Mouse (Mus musculus) MEL-GATA-1-ER (cell line): ENCODE results near the gene Gm20388.

Experiments used
- DNase-seq: peaks from one replicate; pipeline ENCODE4 v3.0.0-alpha.2; 2012; ENCODE audit warnings: low read depth; ENCODE audit errors: extremely low read depth

The Gm20388 gene

DNA sequence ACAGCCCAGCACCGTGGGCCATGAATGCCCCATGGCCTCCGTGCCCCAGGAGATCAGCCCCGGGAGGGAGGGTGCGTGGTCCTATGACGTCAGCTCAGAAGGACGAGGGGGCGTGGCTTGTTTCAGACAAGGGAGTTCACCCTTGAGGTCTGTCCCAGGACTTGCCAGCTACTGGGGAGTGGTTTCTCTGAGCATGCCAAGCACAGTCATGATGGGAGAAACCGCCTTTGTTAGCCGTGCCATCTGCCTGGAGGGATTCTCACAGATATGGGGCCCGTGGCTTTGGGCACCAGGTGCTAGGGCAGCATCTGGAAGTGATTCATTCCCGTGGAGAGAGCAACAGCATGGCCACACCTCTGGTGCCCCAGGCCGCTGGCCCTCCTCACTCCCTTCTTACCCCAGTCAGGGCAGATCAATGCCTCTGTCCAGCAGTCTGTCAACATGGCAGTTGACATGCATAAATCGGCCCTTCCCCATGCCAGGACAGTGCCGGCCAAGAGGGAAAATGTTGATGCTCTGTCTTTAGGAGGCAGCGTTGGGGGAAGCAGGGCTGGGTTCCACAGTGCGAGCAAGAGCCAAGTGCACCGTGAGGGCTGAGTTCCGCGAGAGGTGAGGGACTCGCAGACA lies 2199.7 kb downstream of the Gm20388 start:
- DNase-seq, result no peak

DNA sequence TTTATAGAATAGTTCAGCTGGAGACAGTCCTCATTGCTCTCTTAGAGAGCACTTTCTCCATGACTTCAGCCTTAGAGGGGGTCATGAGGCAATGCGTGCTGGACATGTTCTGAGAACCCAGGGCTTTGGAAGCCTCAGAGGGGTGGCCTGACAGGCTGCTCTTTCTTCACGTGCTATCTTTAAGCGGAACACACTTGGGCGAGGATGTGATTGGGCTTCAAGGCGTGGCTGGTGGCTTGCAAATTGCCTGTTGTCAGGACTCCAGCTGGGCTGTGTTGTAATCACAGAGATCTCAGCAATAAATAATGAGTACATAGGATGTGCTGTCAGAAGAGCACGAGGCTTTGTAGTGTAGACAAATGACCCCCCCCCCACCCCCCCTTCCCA lies 2200.2 kb downstream of the Gm20388 start:
- DNase-seq, result no peak

DNA sequence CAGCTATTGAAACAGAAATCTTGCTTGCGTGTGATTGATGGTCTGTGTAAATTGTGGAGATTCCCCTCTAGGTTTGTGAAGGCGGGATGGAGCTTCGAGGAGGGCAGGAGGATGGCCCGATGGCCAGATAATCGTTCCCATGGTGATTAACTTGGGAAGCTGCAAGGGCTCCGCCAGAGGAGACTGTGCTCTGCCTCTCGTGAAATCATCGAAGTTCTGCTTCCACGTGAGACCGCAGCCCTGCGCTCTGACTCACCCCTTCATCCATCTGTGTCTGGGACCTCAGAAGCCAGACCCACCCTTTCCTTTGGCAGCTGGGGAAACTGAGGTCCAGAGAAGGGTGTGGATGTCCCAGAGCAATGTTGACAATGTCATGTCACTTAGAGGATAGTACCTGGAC lies 2201.1 kb downstream of the Gm20388 start:
- no peak for DNase-seq

DNA sequence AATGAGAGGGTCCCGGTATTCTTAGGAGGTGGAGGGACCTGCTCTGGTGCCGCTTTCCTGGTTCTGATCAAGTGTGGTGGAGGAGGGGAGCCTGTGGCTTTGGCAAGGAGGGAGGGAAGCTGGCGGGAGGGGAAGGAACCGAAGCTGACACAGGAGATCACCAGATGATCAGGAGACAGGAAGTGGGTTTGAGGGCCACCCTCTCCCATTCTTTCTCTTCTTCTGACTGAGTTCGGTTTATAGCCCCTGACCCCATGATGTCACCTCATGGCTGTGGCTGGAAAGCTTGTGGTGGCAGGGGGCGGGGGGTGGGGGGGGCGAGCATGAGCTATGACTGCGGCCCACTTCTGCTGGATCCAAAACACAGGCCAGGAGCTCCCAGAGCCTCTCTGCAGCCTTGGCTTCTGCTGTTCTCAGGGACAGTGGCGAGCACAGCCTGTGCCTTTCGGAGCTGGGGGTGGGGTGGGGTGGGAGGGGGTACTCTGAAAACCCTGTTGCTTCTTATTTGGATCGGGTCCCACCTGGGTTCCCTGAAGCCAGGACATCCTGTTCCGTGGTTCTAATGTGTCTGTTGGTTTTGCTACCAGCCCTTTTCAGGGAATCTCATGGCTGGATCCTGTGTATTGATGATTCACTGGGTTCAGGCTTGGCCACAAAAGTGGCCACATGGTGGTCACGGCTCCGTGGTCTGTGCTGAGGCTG lies 2201.8 kb downstream of the Gm20388 start:
- DNase-seq, result peak; percentile 17

DNA sequence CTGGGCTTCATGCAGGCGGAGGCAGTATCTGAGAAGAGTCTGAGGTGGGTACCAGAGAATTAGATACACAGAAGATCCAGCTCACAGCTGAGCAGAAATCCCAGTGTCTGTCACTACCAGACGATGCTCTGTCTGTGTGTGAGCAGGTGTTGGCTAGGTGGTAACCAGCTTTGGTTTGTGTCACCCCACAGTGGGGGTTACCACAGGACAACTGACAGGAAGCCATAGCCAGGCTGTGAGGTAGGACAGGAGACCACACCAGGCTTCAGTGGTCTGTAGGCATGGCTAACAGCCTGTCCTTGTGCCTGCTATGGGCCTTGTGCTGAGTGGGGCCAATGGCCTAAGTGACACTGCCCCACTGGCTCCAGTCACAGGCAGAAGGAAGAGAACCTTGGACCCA lies 2204.2 kb downstream of the Gm20388 start:
- DNase-seq, result no peak

DNA sequence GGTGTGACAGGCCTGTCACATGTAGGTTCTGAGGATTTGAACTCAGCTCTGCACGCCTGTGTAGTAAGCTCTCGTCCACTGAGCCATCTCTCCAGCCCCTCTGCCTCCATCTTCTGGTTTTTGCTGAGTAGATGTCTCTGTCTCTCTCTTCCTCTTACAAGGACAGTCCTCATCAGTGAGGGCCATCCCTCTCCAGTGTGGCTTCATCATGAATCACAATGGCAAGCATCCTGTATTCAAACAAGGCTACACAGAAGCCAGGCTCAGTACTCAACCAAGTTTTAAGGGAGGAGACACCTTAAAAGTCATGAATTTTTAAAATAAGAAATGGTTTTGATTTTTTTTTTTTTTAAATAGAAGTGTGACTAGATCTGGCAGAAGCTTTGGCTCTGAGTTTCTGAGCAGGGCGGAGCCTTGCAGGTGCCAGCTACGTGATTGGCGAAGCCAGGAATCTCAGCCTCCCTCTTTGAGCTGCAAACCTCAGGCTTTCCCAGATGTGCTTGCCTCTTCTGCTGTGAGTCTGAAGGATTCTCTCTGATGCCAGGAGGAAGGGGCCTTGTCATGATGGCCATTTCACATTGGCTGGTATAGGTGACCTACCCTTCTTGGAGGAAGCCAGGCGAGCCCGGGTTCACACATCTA lies 2206.2 kb downstream of the Gm20388 start:
- no peak for DNase-seq

DNA sequence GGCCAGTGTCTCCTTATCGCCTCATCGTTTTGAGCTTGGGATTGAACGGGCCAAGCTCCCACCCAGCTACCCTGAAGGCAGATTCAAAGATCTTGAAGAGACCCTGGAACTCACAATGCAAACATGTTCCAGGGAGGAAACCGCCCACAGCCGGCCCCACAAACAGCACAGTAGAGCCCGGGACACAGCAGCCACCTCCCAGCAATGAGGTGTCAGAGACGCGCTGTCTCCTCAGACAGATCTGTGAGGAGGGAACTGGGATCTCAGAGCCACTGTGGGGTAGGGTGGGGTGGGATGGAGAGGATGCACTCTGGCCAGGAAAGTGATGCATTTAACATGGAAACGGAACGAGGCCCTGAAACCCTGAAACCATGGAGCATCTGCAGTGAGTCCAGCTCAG lies 2207.5 kb downstream of the Gm20388 start:
- DNase-seq, result no peak

DNA sequence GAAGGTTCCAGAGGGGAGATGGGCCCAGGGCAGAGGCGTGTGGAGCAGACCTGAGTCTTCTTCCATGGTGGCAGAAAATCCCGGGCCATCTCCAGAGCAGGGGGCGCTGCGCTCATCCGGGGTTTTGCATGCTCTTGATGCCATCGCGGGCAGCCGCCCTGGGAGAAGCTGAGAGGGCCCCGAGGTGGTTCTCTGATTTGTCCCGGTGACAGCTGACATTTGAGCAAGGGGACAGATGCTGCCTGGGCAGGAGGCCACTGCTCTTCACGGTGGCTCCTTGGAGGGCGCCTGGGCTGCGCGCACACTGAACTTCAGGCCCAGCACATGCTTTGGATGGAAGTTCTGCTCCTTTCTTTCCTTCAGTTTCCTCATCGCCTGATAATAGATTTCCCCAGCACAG lies 2207.9 kb downstream of the Gm20388 start:
- DNase-seq, result no peak

DNA sequence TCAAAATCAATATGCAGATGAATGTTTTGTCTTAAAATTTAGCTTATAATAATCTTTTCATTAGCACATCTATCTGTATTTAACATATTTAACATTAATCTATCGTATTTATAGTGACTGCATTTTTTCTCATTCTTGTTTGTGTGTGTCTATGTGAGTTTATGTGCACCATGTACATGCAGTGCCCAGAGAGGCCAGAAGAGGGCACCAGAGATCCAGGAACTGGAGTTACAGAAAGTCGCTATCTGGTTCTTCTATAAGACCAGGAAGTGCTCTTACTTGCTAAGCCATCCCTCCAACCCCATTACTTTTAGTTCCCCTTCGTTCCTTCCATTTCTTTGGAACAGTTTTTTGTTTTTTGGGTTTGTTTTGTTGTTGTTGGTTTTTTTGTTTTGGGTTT lies 2213.7 kb downstream of the Gm20388 start:
- no peak for DNase-seq

DNA sequence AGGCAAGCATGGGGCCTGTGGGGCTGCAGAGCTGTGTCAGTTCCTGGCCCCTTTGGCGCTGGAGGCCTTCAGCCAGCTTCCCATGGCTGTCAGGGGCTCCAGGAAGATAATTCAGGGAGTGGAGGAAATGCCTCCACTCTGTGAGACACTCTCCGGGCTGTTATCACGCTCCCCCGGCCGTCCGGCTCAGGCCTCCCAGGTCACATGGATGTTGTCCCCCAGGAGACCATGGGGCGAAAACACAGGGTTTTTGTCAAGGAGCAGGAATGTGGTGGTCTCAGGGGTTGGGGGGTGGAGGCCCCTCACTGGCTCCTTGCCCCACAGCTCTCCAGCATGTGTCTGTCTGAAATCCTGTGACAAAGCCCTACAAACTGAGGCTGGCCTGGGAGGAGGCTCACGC lies 2216.0 kb downstream of the Gm20388 start:
- no peak for DNase-seq

DNA sequence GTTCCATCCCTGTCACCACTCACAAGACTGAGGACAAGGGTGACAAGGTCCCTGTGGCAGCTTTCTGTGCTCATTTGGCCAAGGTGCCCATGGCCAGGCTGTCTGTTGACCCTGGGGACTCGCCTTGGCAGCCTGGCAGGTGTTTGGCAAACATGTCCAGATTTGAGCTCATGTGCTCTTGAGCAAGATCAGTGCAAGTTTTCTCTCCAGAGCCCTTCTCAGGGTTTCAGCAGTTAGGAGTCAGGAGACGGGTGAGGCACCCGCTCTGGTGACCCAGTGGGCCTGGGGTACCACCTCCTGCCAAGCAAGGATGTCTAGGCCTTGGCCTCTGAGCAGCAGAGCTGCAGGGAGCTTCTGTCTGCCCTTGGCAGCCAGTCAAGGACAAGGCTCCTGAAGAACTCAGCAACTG lies 2223.5 kb downstream of the Gm20388 start:
- DNase-seq, result no peak

DNA sequence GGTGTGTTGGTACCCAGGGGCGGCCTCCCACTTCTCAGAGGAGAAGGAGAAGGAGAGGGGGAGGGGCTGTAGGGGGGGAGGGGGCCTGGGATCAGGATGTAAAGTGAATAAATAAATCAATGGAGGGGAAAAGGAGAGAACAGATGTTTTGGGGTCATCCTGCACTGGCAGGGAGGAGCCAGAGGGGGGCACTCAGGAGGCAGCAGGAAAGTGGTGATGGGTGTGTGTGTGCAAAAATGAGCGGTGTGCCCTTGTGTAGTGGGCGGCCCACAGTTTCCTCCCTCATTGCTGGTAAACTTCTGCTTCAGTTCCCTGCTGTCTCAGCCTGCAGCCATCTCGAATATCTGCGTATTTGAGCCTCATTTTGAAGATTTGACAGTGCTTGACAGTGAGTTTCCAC lies 2224.9 kb downstream of the Gm20388 start:
- DNase-seq, result no peak

DNA sequence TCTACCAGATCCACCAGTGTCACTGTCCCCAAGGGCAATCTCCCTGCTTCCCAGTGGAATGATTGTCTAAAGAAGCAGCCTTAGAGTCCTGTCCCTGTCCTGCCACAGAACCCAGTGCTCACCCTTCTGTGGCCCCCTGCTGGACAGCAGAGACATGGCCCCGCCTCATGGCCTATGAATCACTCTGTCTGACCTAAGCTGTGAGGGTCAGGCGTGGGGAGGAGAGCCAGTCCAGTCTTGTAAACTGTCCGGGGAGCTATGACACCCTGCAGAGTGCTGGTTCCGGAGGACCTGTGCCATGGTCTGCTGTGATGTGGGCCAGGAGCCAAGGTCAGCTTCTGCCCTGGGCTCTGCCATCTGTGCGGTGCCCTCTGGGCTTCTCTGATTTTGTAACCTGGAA lies 2229.1 kb downstream of the Gm20388 start:
- no peak for DNase-seq

DNA sequence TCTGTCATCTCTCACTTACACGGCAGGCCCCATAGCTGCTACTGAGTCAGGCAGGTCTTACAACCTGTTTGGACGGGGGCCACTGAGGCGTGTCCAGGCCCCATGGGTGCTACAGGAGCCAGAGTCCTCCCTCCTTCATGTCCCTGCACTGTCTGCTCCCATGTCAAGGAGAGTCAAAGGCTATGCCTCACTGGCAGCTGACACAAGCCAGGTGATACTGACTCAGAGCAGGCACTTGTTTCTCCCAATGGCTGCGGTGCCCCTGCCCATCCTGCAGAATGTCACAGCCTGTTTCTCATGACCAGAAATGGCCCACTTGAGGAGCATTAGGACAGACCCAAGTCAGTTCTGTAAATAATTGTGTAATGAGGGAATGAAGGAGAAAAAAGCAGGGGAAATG lies 2229.8 kb downstream of the Gm20388 start:
- no peak for DNase-seq

DNA sequence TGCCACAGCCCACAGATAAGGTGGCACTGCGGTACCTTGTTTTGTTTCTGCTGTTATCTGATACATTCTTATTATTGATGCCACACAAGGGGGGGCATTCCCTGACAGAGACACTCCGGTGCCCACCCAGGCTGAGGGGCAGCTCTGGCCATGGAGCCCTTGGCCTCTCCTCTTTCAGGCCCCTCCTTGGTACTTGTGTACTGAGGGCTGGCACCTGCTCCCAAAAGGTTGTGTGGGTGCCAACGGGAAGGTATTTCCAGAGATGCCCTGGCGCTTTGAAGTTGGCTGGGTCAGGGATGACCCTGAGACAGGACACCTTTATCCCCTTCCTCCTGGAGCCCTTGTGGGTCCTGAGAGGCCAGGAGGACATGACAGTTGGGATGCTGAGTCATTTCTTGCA lies 2231.8 kb downstream of the Gm20388 start:
- no peak for DNase-seq

DNA sequence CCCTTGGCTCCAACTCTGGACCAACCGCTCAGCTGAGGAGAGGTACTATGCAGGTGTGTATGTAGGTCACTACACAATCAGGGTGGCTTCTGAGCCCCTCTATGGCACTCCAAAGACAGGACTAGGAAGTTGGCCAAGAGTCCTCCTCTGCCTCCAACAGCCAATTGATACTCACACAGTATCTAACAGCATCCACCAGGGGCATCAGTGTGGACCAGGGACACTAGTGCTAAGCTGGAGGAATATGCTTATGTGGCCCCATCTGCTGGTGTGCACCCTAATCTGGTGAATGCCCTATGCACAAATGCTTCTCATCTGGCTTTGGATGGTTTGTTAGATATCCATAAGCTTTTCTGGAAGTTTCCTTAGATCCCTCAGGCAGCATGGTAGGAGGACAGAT lies 2232.6 kb downstream of the Gm20388 start:
- DNase-seq, result no peak

DNA sequence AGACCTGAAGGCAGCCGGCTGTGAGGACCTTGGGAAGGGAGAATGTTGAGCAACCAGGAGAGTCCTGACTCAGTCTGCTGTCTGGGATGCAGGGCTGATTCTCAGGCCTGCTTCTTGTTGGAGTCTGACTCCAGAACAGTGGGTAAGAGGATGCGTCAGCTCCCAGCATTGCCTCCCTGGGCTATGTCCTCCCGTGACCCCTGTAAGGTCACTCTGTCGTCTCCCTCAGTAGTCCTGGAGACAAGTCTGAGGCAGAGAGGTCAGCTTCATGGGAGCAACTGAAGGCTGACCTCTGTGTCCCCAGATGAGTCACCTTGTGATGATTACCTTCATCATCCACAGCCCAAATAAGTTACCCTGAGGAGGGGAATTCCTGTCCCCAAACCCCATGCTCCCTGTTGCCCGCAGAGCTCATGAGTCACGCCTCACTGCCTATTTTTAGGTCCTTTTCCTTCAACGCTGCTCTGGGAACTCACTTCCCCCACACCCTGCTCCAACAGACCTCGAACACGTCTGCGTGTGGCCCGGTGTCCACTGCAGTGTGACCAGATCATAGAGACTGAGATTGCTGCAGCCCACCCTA lies 2234.2 kb downstream of the Gm20388 start:
- no peak for DNase-seq

DNA sequence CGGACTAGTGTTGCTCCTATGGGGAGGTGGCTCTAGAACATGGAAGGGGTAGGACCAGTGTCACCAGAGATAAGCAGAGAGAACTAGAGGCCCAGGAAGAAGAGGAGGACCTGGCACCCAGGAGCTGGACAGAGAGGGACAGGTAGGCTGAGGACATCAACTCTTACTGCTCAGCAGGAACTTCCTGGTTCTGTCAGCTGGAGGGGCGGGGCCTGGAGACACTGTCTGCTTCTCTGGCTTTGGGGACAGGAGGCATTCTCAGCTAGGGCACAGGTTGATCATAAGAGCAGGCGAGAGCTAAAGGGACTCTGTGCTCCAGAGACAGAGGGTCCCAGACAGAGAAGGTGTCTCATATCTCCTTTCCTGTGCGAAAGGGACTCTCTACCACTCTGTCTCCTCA lies 2238.4 kb downstream of the Gm20388 start:
- no peak for DNase-seq

DNA sequence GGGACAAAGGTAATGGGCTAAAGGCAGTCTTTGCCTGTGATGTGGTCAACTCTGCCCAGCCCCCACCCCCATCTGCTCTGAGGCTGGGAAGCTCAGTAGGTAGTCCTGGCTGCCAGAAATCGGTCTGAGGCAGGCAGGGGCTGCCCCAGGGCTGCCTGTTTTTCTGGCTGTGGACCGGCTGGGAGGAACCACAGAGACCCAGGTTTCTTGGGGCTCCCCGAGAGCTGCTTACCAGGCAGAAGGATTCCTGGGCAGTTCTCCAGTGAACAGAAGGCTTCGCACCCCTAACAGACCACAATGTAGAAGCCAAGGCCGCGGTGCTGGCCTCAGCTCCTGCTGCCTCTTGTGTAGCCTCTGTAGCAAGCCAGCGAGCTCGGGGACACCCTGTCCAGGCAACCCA lies 2239.0 kb downstream of the Gm20388 start:
- no peak for DNase-seq

DNA sequence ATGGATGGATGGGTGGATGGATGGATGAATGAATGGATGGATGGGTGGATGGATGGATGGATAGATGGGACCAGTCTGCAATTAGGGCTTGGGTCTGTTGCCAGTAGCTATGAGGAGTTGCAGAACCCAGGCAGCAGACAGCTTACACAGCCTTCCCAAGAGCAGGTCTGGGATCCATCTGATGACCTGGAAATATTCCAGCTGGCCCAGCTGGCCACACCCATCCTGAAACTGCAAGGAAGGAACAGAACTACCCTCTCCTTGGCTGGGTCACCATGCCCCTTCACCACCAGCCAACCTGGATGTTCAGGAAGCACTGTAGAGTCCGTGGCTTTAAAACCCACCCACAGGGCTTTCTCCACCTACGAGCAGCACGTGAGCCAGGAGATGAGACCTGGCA lies 2240.9 kb downstream of the Gm20388 start:
- no peak for DNase-seq

DNA sequence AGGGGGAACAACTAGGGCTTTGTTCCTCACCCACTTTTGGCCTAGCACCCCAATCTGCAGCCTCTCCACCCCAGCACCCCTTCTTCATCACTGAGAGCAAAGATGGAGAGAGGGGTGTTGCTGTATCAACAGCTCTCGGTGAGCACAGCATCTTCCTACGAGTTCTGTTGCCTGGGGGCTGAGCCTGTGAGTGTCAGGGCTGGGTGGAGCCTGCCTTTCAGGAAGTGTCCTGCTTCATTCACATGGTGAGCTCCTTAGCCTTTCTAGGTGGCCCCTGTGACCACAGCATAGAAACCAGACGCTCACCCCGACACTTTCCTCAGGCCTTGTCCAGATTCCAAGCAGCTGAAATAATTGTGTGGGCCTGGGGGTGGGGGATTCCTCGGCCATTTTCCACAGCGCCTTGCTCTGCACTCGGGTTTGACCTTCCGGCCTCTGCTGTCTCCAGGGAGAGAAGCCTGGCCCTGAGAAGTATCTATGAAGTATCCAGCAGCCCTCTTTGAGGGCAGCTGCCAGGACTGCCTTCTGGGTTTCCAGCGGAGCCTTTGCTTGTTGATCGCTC lies 2244.5 kb downstream of the Gm20388 start:
- DNase-seq, result no peak

DNA sequence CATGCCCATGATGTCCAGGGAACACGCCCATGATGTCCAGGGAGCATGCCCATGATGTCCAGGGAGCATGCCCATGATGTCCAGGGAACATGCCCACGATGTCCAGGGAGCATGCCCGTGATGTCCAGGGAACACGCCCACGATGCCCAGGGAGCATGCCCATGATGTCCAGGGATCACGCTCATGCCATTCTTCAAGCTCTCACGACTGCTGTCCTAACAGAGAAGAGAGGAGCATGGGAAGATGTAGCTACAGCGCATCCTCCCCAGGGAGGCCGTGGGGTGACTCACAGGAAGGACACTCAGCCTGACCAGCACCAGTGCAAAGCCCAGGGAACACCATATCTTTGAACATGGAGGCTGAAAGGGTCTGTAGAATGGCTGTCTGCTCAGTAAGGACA lies 2245.3 kb downstream of the Gm20388 start:
- no peak for DNase-seq
